Mouse (Mus musculus): ENCODE data around the gene Qpct.

Qpct gene

DNA sequence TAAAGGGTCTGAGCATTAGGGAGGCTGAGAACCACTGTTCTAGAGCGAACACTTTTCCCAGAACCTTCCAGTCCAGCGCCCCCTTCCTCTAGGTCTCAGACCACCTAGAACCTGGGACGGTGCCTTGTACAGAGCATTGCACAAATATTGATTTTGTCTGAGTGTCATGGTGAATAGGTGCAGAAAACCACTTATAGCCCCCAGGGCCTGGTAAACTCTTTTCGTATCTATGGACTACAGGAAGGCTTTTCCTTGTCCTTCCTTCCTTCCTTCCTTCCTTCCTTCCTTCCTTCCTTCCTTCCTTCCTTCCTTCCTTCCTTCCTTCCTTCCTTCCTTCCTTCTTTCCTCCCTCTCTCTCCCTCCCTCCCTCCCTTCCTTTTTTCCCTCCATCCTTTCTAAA lies at the start of gene Qpct:
Gene Qpct, plus strand, starts transcription at position 301 of the 400 bp plus-strand sequence.
- DNase-seq (ENCODE audit: low spot score): no peak

DNA sequence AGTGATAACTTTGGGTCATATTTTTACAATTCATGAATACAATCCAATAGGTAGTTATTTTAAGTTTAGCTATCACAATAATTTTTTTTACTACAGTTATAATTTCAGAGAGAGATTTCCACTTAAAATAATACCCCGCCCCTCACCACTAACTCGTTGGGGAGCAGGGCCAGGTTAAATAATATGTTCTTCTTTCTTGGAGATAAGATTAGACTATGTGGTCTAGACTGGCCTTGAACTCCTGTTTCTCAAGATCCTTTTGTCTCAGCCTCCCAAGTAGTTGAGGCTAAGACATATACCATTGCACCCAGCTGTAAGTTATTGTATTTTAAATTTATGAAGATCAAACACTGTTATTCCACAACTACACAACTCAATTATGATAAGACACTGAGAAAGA lies 38.1 kb upstream of the Qpct start:
- DNase-seq (ENCODE audit: low spot score): no peak

DNA sequence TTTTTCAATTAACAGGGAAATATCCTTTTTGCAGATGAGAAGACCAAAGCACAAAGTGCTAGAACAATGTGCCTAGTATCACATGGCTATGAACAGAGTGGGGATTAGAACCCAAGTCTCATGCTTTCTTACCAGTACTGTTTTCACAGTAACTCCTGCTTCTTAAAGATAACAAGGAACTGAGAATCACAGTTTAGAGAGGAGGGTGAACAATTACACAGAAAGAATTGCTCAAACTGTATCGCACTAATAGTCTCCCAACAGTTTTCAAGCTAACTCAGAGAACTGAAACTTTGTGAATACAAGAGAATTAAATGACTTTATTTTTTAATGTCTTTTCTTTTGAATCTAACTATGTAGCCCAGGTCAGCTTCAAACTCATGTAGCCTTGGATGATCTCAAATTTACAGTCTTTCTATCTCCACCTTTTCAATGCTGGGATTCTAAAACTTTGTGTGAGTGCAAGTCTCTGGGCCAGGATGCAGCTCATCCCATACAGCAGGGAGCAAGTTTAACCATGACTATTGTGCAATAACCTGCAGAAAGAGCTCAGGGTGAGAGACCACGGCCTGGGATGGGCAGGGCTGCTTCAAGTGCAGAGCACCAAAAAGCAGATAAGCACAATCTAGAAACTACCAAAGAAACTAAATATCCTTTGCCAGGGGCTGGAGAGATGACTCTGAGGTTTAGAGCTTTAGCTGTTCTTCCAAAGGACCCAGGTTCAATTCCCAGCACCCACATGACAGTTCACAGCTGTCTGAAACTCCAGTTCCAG lies 36.6 kb upstream of the Qpct start:
- DNase-seq (ENCODE audit: low spot score): no peak

DNA sequence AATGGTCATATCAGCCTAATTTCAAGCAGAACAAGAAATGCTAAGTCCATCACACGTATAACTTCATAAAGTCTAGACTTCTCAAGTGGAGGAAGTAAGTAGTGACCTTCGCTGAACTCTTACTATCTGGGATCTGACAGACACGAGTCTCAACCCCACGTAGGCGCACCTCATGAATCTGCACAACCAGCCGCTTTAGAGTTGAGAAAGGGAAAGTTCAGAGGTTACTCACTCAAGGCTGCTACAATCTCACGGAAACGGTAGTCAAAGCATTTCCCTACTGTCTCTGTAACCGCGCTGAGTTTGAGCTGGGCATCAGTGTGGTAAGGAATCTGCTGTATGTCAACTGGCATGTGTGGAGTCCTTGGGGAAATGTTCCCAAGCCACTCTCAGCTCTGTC lies 35.9 kb upstream of the Qpct start:
- no peak for DNase-seq (ENCODE audit: low spot score)

DNA sequence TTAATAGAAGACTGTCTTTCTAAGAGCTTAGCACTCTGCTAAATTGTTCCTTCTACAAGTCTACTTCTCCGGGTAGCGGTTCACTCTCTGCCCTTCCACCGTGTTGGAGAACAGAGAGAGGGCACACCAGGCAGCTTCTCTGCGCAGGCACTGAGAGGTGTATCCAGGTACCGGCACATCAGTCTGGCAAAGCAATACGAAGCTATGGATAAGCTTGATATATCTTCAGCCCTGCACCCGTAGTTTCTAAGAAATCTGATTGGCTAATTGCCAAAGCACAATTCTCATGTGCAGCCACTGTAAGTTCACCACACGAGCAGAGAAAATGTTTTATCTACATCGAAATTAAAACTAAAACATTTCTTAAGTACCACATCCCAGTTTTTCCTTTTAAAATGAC lies 33.3 kb upstream of the Qpct start:
- peak; percentile 13 for DNase-seq (ENCODE audit: low spot score)

DNA sequence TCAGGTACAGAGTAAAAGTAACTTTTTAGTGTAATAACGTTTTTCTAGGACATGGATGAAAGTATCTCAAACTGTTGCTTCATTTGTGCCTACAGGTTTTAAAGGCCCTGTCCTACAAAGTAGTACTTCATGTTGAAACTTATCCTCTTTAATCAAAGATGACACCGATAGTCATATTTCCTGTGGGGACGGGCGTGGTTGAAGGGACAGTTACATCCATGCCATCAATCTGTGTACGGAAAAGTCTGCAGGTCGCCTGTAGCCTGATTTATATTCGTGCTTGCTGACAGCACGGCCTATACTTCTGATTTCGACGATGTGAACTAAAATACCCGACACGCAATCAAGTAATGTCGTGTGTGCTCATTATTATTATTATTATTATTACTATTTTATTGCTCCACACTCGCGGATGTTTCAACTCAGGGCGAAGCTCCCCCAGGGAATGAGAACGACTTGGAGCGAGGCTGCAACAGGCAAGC lies 31.9 kb upstream of the Qpct start:
- DNase-seq (ENCODE audit: low spot score): peak; percentile 24

DNA sequence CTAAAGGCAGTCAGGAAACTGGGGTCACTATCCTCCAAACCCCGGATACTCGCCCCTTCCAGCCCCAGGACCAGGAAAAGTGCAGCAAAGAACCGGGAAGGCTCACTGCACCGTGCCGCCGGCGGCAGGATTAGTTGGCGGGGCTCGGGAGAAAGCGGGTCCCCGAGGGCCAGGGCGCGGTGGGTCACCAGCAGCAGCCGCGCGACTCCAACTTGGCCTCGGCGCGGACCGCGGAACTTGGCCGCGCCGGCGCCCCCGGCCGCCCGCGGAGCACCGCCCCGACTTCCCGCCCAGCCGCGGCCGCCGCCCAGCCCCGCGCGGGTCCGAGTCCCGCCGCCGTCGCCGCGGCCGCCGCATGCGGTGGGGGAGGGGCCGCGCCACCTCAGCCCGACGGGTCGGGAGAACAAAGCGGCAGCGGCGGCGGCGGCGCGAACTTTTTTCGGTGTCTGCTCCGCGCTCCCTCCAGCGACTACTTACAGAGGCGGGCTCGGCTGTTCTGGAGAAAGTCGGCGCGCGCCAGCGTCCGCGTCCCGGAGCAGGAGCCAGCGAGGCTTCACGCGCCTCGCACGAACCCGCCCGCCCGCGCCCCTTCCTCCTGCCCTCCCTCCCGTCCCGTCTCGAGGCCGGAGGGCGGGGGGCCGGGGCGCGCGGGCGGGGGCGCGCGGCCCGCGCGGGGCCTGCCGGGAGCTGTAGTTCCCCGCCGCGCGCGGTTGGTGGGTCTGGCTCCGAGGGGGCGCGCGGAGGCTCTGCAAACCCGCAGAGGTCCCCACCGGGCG lies 31.3 kb upstream of the Qpct start, which contains the start of gene Prkd3:
Gene Prkd3, minus strand, starts transcription at position 609 of the 776 bp plus-strand sequence.
- peak; percentile 53 for DNase-seq (ENCODE audit: low spot score)

DNA sequence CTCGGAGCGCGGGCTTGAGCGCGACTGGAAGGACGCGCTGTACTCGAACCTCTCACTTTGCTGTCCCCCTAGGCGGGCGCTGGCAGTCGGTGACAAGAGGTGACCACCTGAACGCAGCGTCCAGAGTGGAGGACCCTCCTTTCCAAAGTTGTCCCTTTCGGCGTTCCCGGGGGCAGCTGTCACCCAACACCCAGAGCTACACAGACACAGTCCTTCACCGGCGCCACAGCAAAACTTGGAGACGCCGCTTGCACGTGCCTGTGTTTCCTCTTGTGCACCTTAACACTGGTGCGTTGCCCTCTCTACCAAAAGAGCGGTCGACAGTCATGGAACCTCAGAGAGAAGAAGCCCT lies 30.7 kb upstream of the Qpct start:
- no peak for DNase-seq (ENCODE audit: low spot score)

DNA sequence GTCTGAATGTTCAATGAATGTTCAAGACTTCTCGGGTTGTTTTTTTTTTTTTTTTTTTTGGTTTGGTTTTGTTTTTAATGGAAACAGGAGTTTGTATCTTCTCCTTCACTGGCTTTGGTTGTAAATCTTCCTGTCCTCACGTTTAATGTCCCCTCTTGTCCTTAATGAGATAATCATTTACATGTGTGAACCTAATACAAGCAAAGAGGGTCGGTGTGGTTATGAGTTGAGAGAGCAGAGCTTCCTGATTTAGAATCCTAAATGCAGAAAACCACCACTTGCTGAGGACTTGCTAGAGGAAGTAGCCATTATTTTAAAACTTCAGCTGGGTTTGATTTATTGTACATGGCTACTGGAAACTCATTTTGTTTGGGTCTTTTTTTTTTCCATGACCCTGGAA lies 29.0 kb upstream of the Qpct start:
- DNase-seq (ENCODE audit: low spot score): no peak

DNA sequence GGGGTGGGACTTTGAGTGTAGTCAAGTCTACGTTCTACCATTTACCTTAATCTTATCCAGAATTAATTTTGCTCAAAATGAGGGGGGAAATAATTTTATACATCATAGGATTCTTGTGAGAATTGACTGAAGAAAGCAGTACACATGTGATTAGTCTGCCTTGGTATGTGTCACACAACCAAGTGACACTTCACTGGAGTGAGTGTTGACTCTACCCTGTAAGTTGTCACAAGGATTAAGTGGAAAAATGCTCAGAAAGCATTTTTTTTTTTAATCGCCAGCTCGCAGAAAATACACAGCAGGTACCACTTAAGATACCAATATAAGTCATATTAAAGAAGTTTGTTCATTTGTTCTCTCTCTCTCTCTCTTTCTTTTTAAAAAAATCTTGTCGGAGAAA lies 27.2 kb upstream of the Qpct start:
- peak; percentile 18 for DNase-seq (ENCODE audit: low spot score)

DNA sequence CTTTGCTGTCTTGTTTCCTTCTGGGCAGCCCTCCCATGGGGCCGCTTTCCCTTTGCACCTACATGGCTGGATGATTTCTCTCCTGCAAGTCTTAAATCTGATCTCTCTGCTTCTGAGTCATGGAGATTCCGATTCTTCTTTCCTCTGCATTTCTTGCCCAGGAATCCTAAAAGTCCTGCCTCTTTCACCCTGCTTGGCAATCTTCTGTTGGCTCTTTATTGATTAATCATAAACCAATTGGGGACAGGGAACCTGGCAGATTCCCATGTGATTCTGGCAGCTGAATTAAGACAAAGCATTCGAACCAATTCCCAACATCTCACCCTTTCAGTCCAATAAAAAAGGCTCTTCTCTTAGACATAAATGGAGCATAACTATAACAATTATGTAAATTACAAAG lies 22.5 kb upstream of the Qpct start:
- DNase-seq (ENCODE audit: low spot score): no peak

DNA sequence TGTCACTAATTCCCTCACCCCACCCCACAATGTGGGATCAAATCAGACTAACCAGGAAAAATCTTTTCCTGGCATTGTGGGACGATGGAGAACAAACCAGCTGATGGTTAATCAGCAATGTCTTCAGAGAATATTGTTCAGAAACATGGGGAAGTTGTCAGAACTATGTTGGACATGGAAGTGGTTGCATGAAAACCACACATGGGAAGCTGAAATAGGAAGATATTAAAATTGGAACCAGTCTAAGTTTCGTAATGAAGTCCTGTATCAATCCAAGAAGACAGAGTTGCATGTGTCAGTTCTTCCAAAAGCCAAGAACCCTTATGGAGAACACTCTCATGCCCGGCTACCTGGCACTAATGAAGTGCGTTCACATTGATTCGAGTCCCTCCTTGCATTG lies 20.1 kb upstream of the Qpct start:
- DNase-seq (ENCODE audit: low spot score): no peak

DNA sequence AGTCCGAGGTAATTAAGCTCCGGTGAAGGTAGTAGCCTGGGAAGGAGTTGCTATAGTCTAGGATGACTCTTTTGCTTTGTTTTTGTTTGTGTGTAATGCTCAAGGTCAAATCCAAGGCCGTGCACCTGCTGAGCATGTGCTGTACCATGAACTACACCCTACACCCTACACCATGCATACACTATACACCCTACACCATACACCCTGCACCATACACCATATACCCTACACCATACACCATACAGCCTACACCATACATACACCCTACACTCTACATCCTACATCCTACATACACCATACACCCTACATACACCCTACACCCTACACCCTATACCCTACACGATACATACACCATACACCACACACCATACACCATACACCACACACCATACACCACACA lies 18.9 kb upstream of the Qpct start:
- no peak for DNase-seq (ENCODE audit: low spot score)

DNA sequence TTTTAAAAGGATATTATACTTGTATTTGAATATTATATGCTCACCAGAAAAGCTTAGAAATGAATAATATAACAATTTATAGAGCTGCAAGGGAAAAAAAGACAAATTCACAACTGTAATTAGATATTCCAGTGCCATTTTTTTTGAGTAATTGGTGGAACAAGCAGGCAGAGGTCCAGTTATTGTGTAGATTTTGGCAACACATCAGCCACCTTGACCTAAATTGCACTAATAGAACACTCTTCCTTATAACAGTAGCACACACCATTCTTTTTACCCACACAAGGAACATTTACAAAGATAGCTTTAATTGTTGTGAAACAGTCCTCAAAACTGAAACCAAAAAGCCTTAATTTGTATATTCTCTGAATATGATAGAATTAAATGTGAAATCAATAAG lies 12.0 kb upstream of the Qpct start:
- no peak for DNase-seq (ENCODE audit: low spot score)

DNA sequence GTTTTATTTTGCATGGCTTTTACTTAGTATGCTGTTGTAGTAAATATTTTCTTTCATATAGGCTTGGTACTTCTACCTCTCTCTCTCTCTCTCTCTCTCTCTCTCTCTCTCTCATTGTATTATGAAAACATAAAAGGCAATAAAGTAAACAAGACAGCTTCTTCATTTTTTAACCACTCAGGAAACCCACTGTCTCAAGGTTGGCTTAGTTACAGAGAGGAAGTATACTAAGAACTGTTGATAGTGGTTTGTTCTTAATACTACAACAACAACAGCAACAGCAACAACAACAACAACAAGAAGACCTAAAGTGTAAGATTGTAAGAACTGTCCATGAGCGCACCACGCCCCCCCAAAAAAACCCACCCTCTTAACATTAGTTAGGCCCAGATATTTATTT lies 8.0 kb upstream of the Qpct start:
- DNase-seq (ENCODE audit: low spot score): no peak

DNA sequence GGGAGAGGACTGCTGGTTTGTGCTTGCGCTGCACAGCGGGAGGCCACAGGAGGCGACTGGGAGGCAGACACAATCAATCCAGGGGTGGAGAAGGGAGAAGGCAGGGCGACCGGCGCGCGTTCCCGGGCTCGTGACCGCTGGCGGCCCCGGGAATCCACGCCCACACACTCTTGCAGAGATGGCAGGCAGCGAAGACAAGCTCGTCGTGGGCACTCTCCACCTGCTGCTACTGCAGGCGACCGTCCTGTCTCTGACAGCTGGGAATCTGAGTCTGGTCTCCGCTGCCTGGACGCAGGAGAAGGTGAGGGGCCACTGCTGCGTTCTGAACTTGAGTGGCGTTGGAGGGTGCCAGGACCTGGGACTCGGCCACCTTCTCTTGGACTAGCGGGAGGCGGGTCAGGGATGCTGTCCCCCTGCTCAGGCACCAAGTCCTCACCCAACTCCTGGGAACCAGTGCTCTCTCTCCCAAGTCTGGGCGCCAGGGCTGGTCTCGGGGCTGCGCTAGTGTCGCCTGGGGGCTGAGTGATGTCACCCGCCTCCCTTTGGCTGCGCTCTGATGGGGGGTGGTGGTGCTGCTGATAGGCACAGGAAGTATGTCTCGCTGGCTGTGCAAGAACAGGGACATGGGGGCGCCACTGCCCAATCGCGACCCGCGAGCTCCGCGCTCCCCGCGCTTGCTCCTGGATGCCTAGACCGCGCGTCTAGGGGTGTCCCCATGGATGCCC lies 544 bp downstream of the Qpct start:
- peak; percentile 51 for DNase-seq (ENCODE audit: low spot score)

DNA sequence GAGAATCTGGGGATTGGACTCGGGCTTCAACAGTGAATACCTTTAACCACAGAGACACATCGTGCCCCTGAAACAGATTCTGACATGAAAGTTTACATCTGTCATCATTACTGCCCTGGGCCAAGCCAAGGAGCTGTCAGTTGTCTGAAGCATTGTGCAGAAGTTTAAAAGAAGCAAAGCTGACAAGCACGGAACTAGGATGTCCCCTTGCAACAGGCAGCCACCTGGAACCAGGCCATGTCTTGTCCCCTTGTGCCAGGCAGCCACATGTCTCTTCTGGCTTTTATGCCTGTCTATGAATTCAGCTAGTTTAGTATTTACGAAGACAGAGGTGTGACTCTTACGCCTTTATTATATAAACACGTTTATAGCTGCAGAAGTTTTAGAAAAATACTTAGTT lies 6.6 kb downstream of the Qpct start:
- no peak for DNase-seq (ENCODE audit: low spot score)

DNA sequence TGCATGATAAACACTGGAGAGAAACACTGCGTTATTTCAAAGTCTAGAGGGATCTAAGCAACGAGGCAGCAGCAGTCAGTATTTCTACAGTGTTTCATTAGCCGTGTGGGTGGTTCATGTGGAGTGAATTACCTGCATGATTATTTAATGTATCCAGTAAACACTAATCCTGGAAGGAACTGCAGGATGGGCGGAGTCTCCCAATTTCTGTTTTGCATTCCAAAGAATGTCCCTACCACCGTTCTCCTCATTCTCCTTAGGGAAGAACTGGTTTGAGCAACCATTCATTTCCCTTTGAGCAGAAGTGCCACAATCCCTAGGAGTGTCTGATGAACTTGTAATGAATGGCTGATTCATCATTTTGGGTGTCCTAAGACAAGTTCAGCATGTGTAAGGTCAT lies 8.5 kb downstream of the Qpct start:
- no peak for DNase-seq (ENCODE audit: low spot score)

DNA sequence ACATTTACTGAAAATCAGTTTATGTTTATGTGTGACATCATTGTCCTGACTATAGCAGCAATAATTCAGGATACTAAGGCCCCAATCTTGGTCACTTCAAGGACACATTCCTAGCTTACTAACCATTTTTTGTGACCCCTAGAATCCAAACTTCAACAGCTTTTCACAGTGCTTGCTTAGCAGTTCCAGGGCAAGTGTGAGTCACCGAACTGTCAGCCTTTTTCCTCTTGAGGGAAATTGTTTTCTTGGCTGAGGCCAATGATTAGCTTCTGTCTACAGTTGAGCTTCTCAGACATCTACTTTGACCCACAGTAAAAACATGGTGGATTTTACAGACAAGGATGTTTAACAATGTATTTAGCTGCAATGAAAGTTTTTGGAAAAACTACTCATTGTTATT lies 12.5 kb downstream of the Qpct start:
- DNase-seq (ENCODE audit: low spot score): no peak

DNA sequence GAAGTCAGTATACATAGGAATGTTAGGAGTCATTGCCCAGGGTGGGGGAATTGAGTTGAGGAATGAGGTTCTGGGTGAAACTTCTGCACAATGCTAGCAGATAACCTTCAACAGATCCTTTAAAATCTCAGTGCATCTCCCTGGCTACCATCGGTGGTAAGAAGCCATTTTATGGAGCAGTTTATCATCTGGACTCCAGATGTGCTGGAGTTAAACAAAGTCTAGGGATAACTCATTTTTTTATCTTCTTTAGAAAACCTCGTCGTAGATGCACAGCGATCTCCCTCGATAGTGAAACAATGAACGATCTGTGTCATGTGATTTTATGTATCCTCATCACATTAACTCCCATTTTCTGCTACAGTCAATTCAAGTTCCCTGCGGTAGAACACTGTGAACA lies 16.9 kb downstream of the Qpct start:
- no peak for DNase-seq (ENCODE audit: low spot score)

DNA sequence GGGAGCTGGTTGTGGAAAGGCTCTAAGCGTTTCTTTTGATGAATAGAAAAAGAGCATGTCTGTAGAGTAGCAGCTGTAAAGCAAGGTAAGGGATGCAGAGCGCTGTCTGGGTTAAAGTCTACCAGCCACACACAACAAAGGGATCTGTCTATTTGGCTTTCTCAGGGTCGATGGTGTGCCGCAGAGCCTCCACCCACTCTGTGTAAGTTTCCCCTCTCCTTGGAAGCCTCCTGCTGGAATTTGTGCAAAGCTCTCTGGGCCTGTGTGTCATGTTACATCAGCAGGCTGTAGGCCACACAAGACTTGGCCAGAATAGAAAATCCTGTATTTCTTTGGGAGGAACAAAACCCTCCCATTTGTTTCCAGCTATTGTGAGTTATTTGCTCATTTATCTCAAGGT lies 17.3 kb downstream of the Qpct start:
- DNase-seq (ENCODE audit: low spot score): peak; percentile 15

DNA sequence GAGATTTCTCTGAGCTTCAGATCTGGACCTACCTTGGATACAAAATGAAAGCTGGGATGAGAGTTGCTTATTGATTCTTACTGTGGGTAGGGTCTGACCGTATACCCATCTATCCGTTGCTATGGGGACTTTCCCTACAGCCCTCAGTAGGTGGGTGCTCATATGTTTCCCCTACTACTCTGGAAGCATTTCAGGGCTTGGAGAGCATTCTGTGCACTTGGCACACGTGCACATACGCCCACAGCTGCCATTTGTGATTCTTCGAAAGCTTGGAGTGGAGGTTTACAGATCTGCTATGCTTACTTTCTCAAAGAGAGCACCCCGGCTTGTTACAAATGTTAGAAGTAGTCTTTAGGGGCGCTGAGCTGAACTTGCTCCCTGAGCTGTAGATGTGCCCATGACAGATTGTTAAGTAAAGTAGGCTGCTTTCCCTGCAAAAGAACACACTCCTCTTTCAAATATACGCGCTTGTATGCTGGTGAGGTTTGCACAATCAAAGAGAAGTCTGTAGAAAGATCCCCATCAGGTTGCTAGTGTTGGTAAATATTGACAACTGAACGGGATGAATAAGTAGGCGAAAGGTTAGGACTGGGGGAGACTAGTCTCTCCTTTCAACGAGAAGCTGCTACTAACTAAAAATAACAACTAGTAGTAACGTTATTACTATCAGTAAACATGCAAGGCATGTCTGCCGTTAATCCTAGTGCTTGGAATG lies 18.2 kb downstream of the Qpct start:
- DNase-seq (ENCODE audit: low spot score): no peak
